Mouse (Mus musculus) left cerebral cortex, postnatal 25 days (tissue): ENCODE results near the gene Ghdc. TPM values are rescaled to one million over a fixed set of nuclear protein-coding genes. Genes with fewer than 3 reads are reported as not detected.
"Not testable (repeated sequence)": the region's sequence is repeated elsewhere in the genome, so short reads cannot be mapped to it uniquely, and the experiment has no call there.

Source experiments
- DNase-seq, 2 experiments: peaks; one replicate each; pipeline ENCODE4 v3.0.0; 2022; ENCODE audit warnings: low spot score in 2 of 2, mixed read lengths in 1 of 2
- intact Hi-C: fragments of 180-260 bp; cut with DNase I; formaldehyde crosslinking; loops from one replicate; pipeline ENCODE4 v1.15.1; 2025
- total RNA-seq, 2 experiments: library from RNA; stranded (reverse); gene quantifications; 2 replicates each; pipeline ENCODE4 v1.2.3; 2021

Gene Ghdc
- total RNA-seq, result 1 to 10 TPM; 6.3 to 9.7 TPM

DNA sequence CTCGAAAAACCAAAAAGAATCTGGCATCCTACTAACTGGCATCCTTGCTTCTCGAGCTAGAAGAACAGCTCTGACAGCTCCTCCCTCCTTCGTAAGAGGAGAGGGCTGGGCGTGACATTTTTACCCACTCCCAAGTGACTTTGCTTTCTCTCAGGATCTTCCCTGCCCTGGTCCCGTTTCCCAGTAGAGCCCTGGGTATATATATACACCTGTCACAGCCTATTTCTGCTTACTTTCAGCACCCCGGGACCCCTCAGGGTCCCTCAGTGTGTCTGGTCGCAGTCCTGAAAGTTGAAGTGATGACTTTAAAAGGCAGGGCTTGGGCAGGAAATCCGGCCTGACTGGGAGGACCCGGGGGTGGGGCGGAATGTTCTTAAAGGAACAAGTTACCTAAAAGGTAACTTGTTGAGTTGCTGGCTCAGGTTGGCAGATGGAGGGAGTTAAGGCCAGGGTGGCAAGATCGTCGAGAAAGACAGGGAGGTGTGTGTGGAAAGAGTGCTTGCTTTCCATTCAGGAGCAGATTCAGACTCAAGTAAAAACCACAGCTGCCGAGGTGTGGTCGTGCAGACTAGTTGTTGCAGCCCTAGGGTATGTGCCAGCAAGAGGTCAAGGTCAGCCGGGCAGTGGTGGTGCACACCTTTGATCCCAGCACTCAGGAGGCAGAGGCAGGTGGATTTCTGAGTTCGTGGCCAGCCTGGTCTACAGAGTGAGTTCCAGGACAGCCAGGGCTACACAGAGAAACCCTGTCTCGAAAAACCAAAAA, at the start of gene Ghdc:
Gene Ghdc (minus strand): TSS at position 312 of the 763 bp plus-strand sequence.
- intact Hi-C loops, result no loop called here
- peak; percentile 77 to 84 for DNase-seq

DNA sequence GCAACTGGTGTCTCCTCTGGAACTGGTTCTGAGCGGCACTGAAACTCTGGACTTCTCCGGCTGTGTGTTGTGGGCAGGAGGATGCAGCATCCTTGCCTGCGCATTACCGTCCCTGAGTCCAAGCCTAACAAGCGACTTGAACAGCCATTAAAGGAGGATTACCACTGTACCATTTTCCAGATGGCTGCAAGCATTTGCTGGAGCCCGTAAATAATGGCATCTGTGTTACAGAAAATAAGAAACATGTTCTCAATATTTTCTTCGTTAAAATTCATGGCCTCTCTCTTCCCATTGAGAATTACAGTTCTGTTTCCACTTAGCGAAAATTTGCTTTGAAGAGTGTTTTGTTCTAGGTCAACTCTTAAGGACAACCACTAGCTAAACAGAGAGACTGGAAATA, 49.3 kb upstream of the Ghdc start:
- no peak for DNase-seq
- intact Hi-C loops, result no loop called here

DNA sequence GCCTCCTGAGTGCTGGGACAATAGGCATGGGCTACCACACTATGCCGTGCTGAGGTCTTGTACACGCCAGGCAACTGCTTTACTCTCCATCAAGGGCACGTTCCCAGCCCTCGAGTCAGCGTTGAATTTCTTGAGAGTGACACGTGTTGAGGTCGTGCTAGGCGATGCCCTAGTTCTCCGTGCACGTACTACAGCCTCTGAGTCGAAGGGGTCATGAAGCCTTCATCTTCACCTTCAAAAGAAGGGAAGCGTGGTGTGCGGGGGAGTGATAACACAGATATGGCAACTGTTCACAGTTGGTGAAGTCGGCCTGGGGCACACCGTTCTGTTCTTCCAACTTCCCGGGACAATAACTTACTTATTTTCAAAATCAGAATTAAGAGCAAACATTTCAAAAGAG, 48.9 kb upstream of the Ghdc start:
- intact Hi-C loops, result no loop called here
- DNase-seq, result no peak

DNA sequence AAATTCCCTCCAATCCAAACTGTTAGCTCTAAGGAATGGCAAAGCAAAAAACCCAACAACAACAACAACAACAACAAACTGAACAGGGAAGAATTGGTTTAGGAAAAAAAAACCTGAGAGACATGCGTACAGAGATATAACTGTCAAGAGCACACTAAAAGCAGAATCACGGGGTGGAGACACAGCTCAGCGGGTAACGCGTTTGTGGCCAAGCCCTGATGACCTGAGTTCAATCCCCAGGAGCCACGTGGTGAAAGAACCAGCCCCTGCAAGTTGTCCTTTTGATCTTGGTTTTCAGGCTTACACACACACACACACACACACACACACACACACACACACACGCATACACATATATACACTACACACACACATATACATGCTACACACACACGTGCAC, 48.3 kb upstream of the Ghdc start:
- DNase-seq, result no peak
- intact Hi-C loops, result no loop called here

DNA sequence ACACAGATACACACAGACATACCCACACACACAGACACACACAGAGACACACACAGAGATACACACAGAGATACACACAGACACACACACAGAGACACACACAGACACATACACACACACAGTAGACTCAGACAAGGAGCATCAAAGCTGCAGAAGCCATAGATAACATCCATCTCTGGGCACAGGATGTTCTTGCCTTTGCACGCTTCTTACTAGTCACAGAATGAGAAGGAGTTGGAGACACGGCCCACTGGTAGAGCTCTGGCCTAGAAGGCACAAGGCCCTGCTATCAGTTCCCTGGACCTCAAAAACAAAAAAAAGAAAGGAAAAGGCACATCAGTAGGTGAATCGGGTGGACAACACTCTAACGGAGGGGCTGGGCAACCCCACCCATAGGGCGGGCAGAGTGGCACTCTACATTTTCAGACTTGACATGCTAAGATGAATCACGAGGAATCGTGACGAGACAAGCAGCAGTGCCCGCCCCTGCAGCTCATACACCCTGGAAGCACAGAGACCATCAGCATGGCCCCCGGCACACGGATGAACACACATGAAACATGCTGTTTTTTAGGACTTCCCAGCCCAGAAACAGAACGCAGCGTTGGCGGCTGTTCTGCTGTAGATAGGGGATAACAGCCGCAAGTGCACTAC, 47.7 kb upstream of the Ghdc start:
- DNase-seq, result no peak
- intact Hi-C loops, result no loop called here

DNA sequence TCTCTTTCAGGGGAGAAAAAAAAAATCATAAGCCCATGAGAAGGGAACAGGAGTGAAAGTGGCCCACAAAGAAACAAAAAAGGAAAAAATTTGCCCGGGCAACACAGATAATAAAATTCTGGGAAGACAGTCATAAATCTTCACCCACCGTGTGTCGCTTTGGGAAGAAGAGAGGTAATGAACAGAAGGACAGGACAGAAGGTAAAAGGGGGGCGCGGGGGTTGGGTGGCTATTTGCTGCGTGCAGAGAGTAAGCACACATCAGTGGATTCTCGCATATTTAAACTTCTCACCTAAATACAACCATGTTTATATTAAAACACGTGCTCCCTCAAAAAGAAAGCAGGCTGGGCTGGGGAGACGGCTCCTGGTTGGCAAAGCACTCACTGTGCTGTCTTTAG, 46.6 kb upstream of the Ghdc start:
- intact Hi-C loops, result no loop called here
- no peak for DNase-seq

DNA sequence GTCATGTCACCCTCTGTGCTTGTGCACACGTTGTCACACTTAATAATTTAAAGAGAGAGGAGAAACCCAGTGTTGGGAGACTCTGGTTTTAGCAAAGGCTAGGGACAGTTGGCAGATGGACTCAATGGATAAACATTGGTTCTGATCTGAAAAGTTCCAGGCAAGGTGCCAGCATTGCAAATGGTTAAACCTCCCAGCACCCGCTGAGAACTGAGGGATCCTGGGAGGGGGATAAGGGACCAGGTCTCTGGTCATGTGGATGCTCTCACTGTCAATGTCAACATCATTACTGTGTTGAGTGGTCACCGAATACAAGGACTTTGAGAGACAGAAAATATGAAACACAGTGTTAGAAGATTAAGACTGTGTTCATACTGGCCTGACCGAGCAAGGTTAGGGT, 46.0 kb upstream of the Ghdc start:
- DNase-seq, result no peak
- intact Hi-C loops, result no loop called here

DNA sequence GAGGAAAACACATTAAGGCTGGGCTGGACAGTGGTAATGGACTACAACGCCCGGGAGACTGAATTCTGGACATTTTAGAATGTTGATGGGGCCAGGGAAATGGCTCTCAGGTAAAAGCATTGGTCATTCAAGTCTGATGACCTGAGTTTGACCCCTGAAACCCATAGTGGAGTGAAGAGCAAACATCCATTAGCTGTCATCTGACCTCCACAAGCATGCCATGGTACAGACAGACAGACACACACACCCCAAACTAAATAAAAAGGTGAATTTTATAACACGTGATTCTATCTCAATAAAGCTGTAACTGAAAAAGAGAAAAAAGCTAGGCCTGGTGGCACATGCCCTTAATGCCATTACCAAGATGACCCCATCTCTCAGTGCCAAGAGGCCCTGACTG, 45.6 kb upstream of the Ghdc start:
- intact Hi-C loops, result no loop called here
- no peak for DNase-seq

DNA sequence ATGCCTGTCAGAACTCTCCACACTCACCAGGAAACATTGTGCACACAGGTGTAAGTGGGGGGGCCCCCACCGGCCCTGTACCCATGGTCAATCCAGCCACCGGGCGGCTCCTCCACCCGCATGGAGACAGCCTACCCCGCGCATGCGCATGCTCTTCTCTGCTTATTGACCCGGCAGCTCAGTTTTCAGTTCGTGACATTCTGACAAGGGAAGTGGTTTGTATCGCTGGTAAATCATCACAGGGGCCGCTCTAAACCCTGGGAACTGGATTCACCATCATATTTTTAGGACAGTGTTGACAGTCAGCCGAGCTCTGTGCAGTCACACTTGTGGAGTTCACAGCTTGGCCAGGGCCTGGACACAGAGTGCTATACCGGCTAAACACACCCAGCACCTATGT, 43.7 kb upstream of the Ghdc start:
- intact Hi-C loops, result no loop called here
- DNase-seq, result no peak

DNA sequence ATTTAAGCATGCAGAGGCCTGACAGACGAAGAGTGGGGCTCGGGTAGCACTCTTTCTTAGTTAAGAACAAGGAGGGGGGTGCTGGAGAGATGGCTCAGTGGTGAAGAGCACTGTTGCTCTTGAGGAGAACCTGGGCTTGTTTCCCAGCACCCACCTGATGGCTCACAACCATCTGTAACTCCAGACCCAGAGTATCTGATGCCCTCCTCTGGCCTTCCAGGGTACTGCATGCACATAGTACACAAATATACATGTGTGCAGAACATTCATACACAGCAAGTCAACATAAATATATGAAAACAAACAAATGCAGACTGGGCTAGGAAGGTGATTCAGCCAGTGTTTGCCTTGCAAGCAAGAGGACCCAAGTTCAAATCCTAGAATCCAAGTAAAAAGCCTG, 40.4 kb upstream of the Ghdc start:
- DNase-seq, result no peak
- intact Hi-C loops, result no loop called here

DNA sequence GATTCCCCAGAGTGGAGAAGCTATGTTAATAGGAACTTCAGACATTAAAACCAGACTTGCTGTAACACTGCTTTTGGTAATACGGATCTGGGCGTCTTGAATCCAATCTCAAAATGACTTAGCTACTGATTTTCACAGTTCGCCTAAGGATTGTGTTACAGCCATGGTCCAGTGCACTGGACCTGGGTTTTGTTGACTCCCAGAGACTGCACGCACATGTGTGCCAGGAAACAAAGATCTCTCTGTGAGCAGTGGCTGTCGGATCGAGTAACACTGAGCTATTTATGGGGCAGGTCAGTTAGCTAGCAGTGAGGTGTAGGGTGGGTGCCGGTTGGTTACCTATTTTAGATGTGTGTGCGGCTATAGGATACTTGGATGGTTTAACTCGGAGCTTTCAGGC, 39.8 kb upstream of the Ghdc start:
- intact Hi-C loops, result no loop called here
- no peak for DNase-seq

DNA sequence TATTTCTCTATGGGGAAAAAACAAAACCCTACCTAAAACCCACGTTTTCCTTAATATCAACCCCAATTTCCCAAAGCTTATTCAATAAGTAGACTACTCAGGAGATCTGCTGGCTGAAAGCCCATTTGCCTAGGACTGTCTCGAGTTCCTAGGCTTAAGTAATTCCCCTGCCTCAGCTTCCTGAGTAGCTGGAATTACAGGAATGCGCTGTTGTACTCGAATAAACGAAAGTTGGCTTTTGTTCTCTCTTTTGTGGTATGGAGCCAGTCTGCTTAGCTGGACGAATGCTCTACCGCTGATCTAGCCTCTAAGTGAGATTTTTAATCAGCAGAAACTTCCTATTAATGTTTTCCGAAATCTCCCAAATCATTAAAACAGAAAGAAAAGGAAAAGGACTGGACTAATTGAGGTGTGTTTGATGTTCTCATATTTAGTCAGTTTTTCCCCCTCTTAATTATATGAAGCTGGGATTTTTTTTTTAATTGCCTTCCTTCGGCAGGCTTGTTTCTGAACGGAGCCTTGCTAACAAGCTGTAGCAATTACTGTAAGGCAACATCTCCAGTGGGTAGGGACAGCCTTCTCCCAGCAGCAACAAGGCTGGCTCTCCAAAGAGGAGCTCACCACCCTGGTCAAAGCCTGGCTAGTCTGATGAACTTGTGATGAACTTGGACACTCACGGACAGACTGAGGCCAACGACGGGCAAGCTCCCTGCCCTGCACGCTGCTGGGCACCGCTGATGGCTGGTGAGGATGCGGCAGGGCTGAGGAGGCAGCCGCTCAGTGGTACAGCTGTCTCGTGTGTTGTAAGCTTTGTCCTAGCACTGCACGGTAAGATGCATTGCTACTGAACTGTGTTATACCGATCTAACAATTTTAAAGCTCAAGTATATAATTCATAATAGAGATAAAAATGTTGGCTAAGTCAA, 35.9 kb upstream of the Ghdc start:
- intact Hi-C loops, result no loop called here
- DNase-seq, result no peak

DNA sequence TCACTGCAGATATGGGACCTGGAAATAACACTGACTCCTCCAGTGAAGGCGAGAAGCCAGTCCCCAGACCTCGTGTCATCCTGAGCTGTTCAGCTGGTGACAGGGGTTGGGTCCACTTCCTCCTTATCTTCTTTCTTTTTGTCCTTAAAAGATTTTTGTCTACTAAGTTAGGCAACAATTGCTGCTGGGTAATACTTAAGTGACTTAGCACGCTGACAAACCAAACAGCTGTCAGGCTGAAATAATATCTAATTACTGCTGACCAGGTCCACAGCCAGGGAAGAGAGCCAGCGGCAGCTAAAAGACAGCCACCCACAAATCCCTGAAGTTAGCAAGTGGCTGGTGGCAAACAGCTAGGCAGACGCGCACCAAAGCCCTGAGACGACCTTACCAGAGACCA, 34.8 kb upstream of the Ghdc start:
- DNase-seq, result no peak
- intact Hi-C loops, result no loop called here

DNA sequence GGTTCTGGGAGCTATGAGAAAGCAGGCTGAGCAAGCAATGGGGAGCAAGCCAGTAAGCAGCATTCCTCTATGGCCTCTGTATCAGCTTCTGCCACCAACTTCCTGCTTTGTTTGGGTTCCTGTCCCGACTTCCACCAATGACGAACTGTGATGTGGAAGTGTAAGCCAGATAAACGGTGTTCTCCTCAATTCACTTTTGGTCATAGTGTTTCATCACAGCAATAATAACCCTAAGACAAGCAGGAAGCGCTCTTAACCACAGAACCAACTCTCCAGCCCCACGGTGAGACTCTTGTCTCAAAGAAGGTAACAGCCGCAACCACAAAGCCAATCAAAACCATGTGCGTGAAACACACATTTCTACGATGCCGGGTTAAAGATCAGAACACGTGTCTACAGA, 33.7 kb upstream of the Ghdc start:
- intact Hi-C loops, result no loop called here
- no peak for DNase-seq

DNA sequence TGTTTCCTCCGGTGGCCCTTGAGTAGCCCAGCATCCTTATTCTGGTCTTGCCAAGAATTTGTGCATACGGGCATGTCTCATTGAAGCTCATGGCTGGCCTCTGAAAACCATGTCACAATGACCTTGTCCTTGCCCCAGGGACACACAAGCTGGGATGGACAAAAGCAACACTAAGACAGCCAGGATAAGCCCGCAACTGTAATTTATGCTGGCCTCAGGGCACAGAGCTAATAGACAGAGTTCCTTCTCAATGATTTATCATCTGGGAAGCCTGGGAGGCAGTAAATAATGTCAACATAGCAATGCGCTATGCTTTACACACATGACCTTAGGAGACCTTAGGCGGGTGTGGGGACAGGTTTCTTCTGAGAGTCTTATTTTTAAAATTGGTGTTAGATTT, 28.7 kb upstream of the Ghdc start:
- intact Hi-C loops, result no loop called here

DNA sequence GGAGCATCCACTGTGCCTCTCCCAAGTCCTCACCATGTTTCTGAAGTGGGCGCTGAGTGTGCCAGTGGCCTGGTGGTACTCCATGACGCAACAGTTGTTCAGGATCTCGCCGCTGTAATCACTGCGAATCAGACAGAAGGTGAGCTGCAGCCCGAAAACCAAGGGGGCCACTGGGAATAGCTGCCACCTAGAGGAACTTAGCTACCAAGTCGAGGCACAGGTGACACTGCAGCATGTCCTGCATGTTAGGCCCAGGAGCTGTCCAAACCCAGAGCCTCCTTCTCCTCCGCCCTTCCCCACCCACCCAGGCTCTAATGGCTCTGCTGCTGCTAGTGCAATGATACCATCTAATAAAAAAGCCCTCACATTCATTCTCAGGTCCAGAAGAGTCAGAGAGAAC, 25.8 kb upstream of the Ghdc start:
- intact Hi-C loops, result no loop called here

More for the DNA sequence above, 28.7 kb upstream of the Ghdc start:
- no peak for DNase-seq

DNA sequence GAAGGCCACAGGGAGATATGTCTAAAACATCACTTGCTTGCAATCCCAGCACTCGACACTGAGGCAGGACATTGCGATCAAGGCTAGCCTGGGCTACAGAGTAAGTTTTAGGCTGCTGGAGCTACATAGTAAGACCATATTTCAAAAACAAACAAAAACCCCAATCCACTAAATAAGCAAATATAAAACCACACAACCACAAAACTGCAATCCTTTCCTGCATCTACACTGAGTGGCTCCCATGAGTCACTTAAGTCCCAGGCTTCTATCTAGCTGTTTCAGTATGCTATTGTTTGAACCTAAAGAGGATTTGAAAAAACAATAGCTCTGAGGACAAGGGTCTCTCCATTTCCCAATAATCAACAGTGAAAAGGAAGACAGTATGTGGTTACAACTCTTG, 24.6 kb upstream of the Ghdc start:
- intact Hi-C loops, result no loop called here
- DNase-seq, result no peak

More for the DNA sequence above, 25.8 kb upstream of the Ghdc start:
- DNase-seq, result no peak

DNA sequence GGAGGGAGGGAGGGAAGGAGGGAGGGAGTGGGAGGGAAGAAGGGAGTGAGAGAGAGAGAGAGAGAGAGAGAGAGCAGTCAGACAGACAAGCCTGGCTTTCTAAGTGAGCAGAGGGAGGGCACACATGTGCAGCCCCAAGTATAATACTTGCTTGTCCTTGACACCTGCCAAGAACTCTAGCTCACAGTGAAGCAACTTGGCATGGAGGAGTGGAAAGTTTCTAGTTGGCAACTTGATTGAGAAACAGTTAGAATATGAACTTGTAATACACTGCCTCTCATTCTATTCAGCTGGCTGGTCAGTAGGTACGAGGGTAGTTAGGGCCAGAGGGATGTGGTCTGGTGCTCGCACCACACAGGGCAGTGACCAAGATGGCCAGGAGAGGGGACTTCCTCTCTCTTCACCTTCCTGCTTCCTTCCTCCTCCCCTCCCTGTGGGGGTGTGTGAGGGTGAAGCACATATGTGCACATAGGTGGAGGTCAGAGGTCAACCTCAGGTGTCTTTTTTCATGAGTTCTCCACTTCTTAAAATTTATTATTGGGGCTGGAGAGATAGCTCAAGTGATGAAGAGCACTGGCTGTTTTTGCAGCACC, 20.8 kb upstream of the Ghdc start:
- DNase-seq, result no peak
- intact Hi-C loops, result no loop called here

DNA sequence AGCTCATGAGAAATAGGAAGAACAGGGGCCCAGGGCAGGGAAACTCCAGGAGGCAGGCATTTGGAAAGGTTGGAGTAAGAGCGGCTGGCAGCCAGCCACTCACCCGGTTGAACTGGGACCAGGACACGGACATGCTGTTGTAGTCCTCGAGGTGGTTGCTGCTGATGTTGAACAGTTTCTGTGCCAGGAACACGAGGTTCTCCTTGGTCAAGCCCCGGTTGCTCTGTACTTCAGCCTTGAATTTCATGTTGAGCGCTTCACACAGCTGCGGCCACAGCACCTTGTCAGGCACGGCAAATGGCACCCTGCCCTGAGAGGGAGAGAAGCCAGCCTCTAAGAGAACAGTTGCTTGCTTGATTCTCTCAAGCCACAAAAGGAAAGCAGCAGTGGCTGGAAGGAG, 19.9 kb upstream of the Ghdc start:
- intact Hi-C loops, result not testable (repeated sequence)
- peak; percentile 28 to 30 for DNase-seq

DNA sequence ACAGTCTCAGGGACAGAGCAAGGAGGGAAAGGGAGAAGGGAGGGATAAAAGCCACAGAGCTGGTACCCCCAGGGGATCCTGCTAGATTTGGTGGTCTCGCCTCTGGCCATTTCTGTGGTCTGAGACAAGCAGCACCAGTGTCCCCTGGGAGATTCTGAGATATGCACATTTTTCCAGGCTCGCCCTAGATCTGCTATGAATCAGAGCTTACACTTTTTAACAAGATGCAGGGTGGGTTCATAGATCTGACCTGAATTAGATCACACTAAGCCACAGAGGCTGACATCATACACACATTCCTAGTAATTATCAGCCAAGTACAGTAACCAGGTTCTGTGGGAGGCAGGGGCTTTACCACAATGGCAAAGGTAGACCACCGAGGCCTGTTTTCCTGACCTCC, 18.9 kb upstream of the Ghdc start:
- no peak for DNase-seq
- intact Hi-C loops, result no loop called here
